Mouse (Mus musculus): ENCODE measurements around the gene Nfya.

DNA sequence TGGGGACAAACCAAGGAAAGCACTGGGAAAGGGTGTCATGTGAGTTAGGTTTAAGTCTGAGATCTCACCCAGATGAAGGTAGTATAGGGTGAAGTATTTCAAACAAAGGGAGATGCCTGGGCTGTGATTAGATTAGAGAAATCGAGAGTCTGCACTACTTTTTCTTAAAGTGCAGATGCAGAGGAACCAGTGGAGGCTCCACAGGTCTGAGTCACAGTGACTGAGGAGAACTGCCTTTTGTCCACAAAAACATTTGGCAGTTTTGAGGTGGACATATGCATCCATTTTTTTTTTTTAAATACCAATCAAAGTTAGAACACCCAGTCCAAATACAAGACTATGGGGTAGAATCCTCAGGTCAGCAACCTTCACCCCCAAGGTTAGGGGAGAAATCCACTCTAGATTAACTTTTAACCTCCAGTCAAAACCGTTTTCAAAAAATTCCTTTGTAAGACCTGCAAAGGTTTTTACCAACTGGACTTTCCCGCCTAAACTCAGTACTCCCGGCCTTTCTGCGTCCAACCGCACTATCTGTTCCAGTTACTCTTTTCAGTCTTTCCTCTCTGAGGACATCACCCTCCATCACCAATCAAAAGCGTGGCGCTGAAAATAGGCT lies 1.7 kb downstream of the Nfya start:
- TF ChIP-seq ZC3H11A (IDR thresholded peaks at IDR 0.05; ENCODE audit: borderline replicate concordance, low read depth, low read length): no peak
- no peak for TF ChIP-seq CHD2 (IDR thresholded peaks at IDR 0.05; ENCODE audit: low read depth, low read length)
- no peak for TF ChIP-seq HCFC1 (IDR thresholded peaks at IDR 0.05; ENCODE audit: borderline replicate concordance, insufficient read depth, low read length)
- no peak for TF ChIP-seq MAFK (IDR thresholded peaks at IDR 0.05; ENCODE audit: insufficient read depth, low read depth, low read length)

All from ES-E14 (cell line).